Mouse (Mus musculus) testis, postnatal 10 days (tissue): ENCODE measurements around the gene Capn8.

Experiments used
- DNase-seq: peaks from one replicate; pipeline ENCODE4 v3.0.0; 2021; ENCODE audit warnings: low spot score

Gene Capn8

DNA sequence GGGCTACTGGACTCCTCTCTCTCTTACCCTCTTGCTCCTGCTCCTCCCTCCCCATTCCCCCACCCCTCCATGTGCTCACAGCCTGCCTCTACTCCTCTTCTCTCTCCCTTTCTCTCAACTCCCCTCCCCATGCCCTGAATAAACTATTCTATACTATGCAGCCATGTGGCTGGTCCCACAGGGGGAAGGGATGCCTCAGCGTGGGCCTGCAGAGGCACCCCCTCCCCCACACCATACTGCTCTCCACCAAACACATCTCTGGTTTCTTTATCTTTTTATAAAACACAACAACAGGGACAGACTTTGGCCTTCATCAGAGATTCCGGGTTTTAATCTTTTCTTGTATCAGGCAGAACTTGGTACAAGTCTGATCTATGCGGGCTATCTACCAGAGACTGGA, 114.4 kb downstream of the Capn8 start:
- DNase-seq, result no peak

DNA sequence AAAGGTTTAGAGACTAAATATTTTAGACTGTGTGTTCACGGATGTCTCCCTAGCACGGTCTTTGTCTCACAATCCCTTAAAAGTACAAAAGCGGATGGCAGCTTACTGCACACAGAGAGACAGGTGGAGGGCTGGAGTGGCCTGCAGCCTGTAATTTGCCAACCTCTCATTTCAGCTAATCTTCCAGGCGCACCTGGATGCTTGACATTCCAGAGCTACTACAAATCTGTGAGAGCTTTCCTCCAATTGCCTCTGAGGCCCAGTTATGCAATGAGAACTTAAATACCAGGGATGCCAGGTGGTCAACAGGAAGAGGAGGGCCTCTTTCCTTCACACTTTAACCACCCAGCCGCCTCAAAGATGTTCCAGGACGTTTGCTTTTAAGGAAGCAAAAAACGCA, 114.8 kb downstream of the Capn8 start:
- no peak for DNase-seq
